Mouse (Mus musculus): ENCODE measurements around the gene Plekhh3.

- TF ChIP-seq MAX (IDR thresholded peaks at IDR 0.05) (no peak), CTCF (IDR thresholded peaks at IDR 0.05; ENCODE audit: control insufficient read depth, insufficient read depth, insufficient read length) (no peak), MYOD1 (IDR thresholded peaks at IDR 0.05; ENCODE audit: control insufficient read depth, insufficient read length, low read depth) (no peak)
These were observed 23.9 kb upstream of the Plekhh3 start for GRCm38 (mm10) chr11:101195101-101195500.

Measured in C2C12 (cell line).